Mouse (Mus musculus): Measurements from ENCODE around the gene 6030408B16Rik. TPM values are rescaled to one million over a fixed set of nuclear protein-coding genes. Genes with fewer than 3 reads are reported as not detected.

6030408B16Rik gene
- polyA plus RNA-seq (2015; fragmentation: Illumina TruSeq; extraction: RNeasy Lipid Tissue Mini Kit (QIAGEN cat#74804); ENCODE audit: insufficient read depth, low replicate concordance) = not detected

DNA sequence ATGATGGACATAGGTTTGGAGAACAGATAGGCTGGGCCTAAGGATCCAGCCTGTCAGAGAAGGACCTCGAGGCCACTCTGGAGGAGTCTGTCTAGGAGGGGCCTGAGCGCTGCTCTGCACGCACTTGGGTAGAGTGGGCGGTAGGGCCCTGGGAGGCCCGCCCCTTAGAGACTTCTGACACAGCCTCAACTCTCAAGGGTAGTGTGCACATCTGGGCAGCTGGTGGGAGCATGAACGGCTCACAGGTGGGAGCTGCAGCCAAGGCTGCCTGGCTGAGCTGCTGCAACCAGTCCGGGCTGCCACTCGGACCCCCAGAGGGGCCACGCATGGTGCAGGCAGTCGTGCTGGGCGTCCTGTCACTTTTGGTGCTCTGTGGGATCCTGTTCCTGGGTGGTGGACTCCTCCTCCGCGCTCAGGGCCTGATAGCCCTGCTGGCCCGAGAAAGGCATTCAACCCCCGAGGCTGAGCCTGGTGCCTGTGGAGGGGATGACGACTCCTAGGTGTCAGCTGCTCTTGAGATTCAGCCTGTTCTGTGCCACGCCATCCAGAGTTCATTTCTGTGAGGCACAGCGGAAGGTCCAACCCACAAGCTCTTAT lies at the start of gene 6030408B16Rik:
Gene 6030408B16Rik (plus strand): TSS at position 188 of the 597 bp plus-strand sequence.

DNA sequence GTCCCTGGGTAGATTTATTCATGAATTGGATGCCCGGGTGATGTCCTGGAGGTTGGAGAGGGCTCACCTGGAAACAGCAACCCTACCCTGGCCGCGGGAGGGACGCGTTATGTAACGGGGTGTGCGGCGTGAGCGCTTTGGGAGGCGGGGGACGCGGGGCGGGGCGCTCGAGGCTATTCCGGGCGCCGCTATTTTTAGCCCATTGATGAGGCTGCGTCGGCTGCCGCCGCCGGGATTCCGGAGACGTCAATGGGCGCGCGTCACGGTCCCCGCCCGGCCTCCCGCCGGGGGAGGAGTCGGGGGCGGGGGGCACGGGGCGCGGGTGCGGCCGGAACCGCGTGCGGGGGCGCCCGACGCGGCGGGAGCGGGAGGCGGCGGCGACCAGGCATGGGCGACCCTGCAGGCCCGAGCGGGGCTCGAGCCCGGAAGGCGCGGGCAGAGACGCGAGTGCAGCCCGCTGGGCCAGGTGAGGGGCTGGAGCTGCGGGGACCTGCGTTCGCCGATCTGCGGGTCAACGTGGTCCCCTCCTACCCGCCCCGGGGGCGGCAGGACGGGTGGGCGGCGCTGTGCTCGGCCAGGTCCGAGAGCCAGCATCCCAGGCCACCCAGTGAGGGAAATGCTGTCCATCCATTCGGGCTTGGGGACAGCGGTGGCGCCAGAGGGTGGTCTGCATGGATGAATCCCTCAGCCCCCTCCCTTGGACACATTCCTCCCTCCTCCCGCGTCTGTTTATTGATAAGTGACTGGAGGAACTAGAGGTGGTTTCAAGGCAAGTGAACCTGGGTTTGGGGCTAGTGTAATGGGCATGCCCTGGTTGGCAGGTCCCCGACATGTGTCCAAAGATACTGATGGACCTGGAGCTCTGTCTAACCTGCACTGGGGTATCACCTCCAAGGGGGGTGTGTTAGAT lies 38.9 kb upstream of the 6030408B16Rik start, which contains the start of gene Nr4a1:
Gene Nr4a1 (plus strand): TSS at position 384 of the 910 bp plus-strand sequence.

DNA sequence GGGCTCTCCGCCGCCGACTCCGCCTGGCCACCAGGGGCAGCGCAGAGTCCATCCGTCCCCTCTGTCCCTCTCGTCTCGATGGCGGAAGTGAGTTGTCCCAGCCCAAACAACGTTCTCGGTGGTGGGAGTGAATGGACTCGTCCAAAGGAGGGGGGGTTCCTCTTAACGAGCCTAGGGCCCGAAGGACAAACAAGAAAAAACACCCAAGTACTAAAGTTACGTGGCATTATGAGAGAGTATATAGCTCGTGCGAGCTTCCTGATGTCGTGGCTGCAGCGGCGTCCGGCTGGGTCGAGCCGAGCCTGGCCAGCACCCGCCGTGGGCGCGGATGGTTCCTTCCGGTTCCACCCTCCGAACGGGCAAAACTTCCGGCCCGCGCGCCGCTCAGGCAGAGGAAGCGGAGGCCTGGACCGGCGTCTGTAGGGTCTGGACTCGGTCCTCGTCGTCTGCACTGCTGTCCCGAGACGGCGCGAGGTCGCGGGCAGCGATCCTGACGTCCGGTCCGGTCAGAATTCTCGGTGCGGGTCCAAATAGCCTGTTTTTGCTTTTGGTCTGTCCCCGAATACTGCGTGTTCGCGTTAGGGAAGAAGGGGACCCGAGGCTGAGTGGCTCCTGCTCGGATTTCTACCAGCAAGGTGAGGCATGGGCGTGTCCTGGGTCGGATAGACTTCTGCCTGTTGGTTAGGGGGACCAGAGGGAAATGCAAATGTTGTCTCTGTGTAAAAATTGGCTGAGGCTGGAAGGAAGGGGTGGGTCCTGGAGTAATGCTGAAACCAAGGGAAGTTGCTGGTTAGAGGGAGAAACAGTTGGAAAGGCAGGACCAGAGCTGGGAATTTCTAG lies 8.9 kb upstream of the 6030408B16Rik start, which contains the start of gene Atg101:
Gene Atg101 (plus strand): TSS at position 362 of the 840 bp plus-strand sequence.

Other genes with a start within 250 kb of the 6030408B16Rik start
- gene Gm47841, start 245.8 kb upstream of the 6030408B16Rik start, polyA plus RNA-seq (2015; fragmentation: Illumina TruSeq; extraction: RNeasy Lipid Tissue Mini Kit (QIAGEN cat#74804); ENCODE audit: insufficient read depth, low replicate concordance) = not detected
- 1.5 TPM for gene Fignl2, start 214.6 kb upstream of the 6030408B16Rik start, polyA plus RNA-seq (2015; fragmentation: Illumina TruSeq; extraction: RNeasy Lipid Tissue Mini Kit (QIAGEN cat#74804); ENCODE audit: insufficient read depth, low replicate concordance)
- gene Ankrd33, start 177.5 kb upstream of the 6030408B16Rik start, polyA plus RNA-seq (2015; fragmentation: Illumina TruSeq; extraction: RNeasy Lipid Tissue Mini Kit (QIAGEN cat#74804); ENCODE audit: insufficient read depth, low replicate concordance) = not detected
- gene Acvrl1, start 164.7 kb upstream of the 6030408B16Rik start, polyA plus RNA-seq (2015; fragmentation: Illumina TruSeq; extraction: RNeasy Lipid Tissue Mini Kit (QIAGEN cat#74804); ENCODE audit: insufficient read depth, low replicate concordance) = 10.7 TPM
- 15.0 TPM for gene Acvr1b, start 119.1 kb upstream of the 6030408B16Rik start, polyA plus RNA-seq (2015; fragmentation: Illumina TruSeq; extraction: RNeasy Lipid Tissue Mini Kit (QIAGEN cat#74804); ENCODE audit: insufficient read depth, low replicate concordance)
- 1.1 TPM for gene Grasp, start 69.0 kb upstream of the 6030408B16Rik start, polyA plus RNA-seq (2015; fragmentation: Illumina TruSeq; extraction: RNeasy Lipid Tissue Mini Kit (QIAGEN cat#74804); ENCODE audit: insufficient read depth, low replicate concordance)
- 30.7 TPM for gene Nr4a1, start 38.9 kb upstream of the 6030408B16Rik start, polyA plus RNA-seq (2015; fragmentation: Illumina TruSeq; extraction: RNeasy Lipid Tissue Mini Kit (QIAGEN cat#74804); ENCODE audit: insufficient read depth, low replicate concordance)
- gene Atg101, start 8.9 kb upstream of the 6030408B16Rik start, polyA plus RNA-seq (2015; fragmentation: Illumina TruSeq; extraction: RNeasy Lipid Tissue Mini Kit (QIAGEN cat#74804); ENCODE audit: insufficient read depth, low replicate concordance) = 6.4 TPM
- gene Krt80, start 77.0 kb downstream of the 6030408B16Rik start, polyA plus RNA-seq (2015; fragmentation: Illumina TruSeq; extraction: RNeasy Lipid Tissue Mini Kit (QIAGEN cat#74804); ENCODE audit: insufficient read depth, low replicate concordance) = 6.9 TPM
- 1.7 TPM for gene Krt7, start 117.8 kb downstream of the 6030408B16Rik start, polyA plus RNA-seq (2015; fragmentation: Illumina TruSeq; extraction: RNeasy Lipid Tissue Mini Kit (QIAGEN cat#74804); ENCODE audit: insufficient read depth, low replicate concordance)
- not detected for gene Krt87, start 145.6 kb downstream of the 6030408B16Rik start, polyA plus RNA-seq (2015; fragmentation: Illumina TruSeq; extraction: RNeasy Lipid Tissue Mini Kit (QIAGEN cat#74804); ENCODE audit: insufficient read depth, low replicate concordance)
- not detected for gene Krt88, start 154.5 kb downstream of the 6030408B16Rik start, polyA plus RNA-seq (2015; fragmentation: Illumina TruSeq; extraction: RNeasy Lipid Tissue Mini Kit (QIAGEN cat#74804); ENCODE audit: insufficient read depth, low replicate concordance)
- not detected for gene Krt81, start 170.5 kb downstream of the 6030408B16Rik start, polyA plus RNA-seq (2015; fragmentation: Illumina TruSeq; extraction: RNeasy Lipid Tissue Mini Kit (QIAGEN cat#74804); ENCODE audit: insufficient read depth, low replicate concordance)
- not detected for gene Krt86, start 180.3 kb downstream of the 6030408B16Rik start, polyA plus RNA-seq (2015; fragmentation: Illumina TruSeq; extraction: RNeasy Lipid Tissue Mini Kit (QIAGEN cat#74804); ENCODE audit: insufficient read depth, low replicate concordance)
- not detected for gene Krt83, start 198.3 kb downstream of the 6030408B16Rik start, polyA plus RNA-seq (2015; fragmentation: Illumina TruSeq; extraction: RNeasy Lipid Tissue Mini Kit (QIAGEN cat#74804); ENCODE audit: insufficient read depth, low replicate concordance)
- gene Gm49425, start 224.0 kb downstream of the 6030408B16Rik start, polyA plus RNA-seq (2015; fragmentation: Illumina TruSeq; extraction: RNeasy Lipid Tissue Mini Kit (QIAGEN cat#74804); ENCODE audit: insufficient read depth, low replicate concordance) = not detected
- gene Krt84, start 239.6 kb downstream of the 6030408B16Rik start, polyA plus RNA-seq (2015; fragmentation: Illumina TruSeq; extraction: RNeasy Lipid Tissue Mini Kit (QIAGEN cat#74804); ENCODE audit: insufficient read depth, low replicate concordance) = not detected

Measured in spleen, adult 10 weeks (tissue).